Mouse (Mus musculus) hindbrain, embryonic 16.5 days (tissue): ENCODE results near the gene Ror2. TPM values are rescaled to one million over a fixed set of nuclear protein-coding genes. Genes with fewer than 3 reads are reported as not detected.

ENCODE experiments used
- ATAC-seq: fragments of 200-750 bp; cut with Nextera tagmentation; 2 replicates; pipeline ENCODE4 v1.8.0; 2017; ENCODE audit warnings: moderate TSS enrichment, moderate library complexity
- H3K27ac ChIP-seq: fragments of 300-500 bp; sonication (generic); 2 replicates; pipeline ENCODE4 v1.5.1; 2014; ENCODE audit warnings: low read depth, mild to moderate bottlenecking, control low read depth, low read length, moderate library complexity
- H3K27me3 ChIP-seq: fragments of 300-500 bp; sonication (generic); replicated peaks from 2 replicates; pipeline ENCODE4 v1.6.1; 2014; ENCODE audit warnings: low read length; ENCODE audit not compliant: control insufficient read depth, insufficient read depth
- H3K36me3 ChIP-seq: fragments of 300-500 bp; sonication (generic); 2 replicates; pipeline ENCODE4 v1.6.1; 2014; ENCODE audit warnings: mild to moderate bottlenecking, low read length, moderate library complexity, mixed read lengths; ENCODE audit not compliant: control insufficient read depth, insufficient read depth
- H3K4me1 ChIP-seq: fragments of 300-500 bp; sonication (generic); 2 replicates; pipeline ENCODE4 v1.6.1; 2014; ENCODE audit warnings: low read depth, low read length; ENCODE audit not compliant: control insufficient read depth, insufficient read depth
- H3K4me2 ChIP-seq: fragments of 300-500 bp; sonication (generic); 2 replicates; pipeline ENCODE4 v1.6.1; 2014; ENCODE audit warnings: mild to moderate bottlenecking, low read length, control low read depth, moderate library complexity
- H3K4me3 ChIP-seq: fragments of 300-500 bp; sonication (generic); 2 replicates; pipeline ENCODE4 v1.5.1; 2014; ENCODE audit warnings: mild to moderate bottlenecking, low read length, control low read depth, moderate library complexity
- H3K9ac ChIP-seq: fragments of 300-500 bp; sonication (generic); 2 replicates; pipeline ENCODE4 v1.6.1; 2014; ENCODE audit warnings: low read depth, mild to moderate bottlenecking, control low read depth, low read length, moderate library complexity
- H3K9me3 ChIP-seq: fragments of 300-500 bp; sonication (generic); 2 replicates; pipeline ENCODE4 v1.6.1; 2014; ENCODE audit warnings: mild to moderate bottlenecking, low read length, moderate library complexity; ENCODE audit not compliant: control insufficient read depth
- WGBS: fragments of 180-500 bp; shearing (Covaris S2); extraction: QIAGEN DNeasy Blood & Tissue Kit; methylation state at CpG from one replicate; pipeline ENCODE4 v1.1.7; 2014; 5-methylcytosine and 5-hydroxymethylcytosine counted together
- polyA plus RNA-seq: library from polyadenylated mRNA; unstranded; fragments of >200 nt; fragmentation: Nextera tagmentation; extraction: Ambion mirVana; gene quantifications from 2 replicates; pipeline ENCODE4 v1.2.1, GENCODE M21; 2015

Ror2 gene
- polyA plus RNA-seq, 1 experiment from 2014 or later = 2.2 TPM

DNA sequence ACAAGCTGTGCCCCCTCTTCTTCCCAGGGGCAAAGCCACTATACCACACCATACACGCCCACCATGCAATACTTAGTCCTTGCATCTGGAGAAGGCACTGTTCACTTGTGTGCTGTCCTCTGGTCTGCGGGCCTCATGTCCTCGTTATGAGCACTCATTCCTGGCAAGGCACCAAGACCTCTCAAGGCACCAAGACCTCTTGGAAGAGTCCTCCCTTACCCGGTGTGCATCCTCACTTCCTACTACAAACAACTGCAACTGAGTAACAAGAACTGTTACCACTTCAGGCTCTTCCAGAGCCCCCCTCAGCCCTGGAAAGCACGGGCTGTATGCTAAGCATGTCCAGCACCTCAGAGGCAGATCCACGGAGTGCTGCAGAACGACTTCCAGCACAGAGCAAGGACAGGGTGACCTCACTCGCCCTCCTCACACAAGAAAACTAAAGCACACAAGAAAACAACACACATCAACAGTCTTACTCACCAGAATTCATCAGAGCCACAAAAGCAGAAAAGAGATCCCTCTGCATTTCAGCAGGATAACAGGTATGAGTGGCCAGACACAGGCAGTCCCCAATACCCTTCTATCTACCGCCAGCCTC, 127.4 kb downstream of the Ror2 start:
- no peak overlapping the region for H3K27ac ChIP-seq
- H3K9me3 ChIP-seq = no peaks in the 10 kb centered on the region
- peaks cover 5% of the 10 kb centered on the region for H3K4me1 ChIP-seq
- WGBS = 80% methylated on average over 9 of the region's 9 CpGs
- no peaks in the 10 kb centered on the region for H3K36me3 ChIP-seq
- no peak overlapping the region for H3K4me2 ChIP-seq
- H3K4me3 ChIP-seq = no peak overlapping the region
- H3K9ac ChIP-seq = no peak overlapping the region
- ATAC-seq = no peak
- no peaks in the 10 kb centered on the region for H3K27me3 ChIP-seq

DNA sequence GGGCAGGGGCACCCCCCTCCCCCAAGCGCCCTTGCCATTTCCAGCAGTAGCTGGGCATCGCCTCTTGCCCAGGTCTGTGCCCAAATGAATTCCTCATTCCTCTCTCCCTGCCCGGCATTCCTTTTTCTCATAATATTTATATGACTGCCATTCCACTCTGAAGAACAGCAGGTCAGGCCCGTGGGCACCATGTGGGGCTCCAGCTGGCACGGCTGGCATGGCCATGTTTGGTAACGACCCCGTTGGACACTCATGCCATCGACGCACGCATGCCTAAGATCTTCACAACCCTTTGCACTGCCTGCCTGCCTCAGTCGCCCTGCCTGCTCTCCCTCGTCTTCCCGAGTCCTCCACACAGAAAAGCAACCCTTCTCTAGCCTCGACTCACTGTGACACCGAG, 129.0 kb downstream of the Ror2 start:
- WGBS = 82% methylated on average over 15 of the region's 15 CpGs
- peaks cover 5% of the 10 kb centered on the region; the same call in 1 of the 2 replicates for H3K4me1 ChIP-seq
- H3K9me3 ChIP-seq = no peaks in the 10 kb centered on the region
- no peak overlapping the region for H3K4me3 ChIP-seq
- no peaks in the 10 kb centered on the region for H3K36me3 ChIP-seq
- H3K27me3 ChIP-seq = no peaks in the 10 kb centered on the region
- H3K9ac ChIP-seq = no peak overlapping the region
- no peak overlapping the region for H3K4me2 ChIP-seq
- ATAC-seq = no peak
- H3K27ac ChIP-seq = no peak overlapping the region

DNA sequence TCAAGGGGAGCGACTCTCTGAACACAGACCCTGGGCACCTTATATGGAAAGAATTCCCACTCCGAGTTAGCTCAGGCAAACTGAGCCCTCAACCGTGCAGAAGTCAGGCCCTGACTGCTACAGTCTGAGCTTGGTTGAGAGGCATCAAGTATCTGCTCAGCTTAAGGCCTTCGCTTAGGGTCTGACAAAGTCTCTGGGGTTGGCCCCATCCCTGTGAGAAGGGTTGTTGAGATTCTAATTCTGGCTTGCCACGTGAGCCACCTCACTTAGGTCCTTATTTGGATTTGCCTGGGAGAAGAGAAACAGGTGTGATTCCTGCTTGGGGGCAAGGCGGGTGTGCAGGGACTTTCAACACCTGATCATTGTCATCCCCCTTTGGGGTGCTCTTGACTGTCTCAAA, 129.6 kb downstream of the Ror2 start:
- no peak for ATAC-seq
- H3K4me1 ChIP-seq = peaks cover 5% of the 10 kb centered on the region; the same call in 1 of the 2 replicates
- H3K4me2 ChIP-seq = no peak overlapping the region

DNA sequence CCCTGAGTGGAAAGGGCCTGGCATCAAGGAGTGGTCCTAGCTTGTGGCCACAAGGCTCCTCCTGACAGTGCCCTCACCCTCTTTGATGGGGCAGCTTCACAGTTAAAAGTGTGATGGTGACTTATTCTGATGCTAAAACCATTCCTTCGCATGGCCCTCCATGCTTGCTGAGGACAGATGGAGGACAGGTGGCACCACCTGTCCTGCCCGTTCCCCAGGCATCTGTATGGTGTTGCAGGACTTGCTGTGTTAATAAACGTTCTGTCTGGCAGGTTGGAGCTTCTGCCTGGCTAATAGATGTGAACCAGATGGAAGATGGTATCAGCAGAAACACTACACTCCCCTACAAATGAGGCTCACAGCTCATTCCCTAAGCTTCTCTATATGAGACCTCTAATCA, 140.4 kb downstream of the Ror2 start:
- no peak overlapping the region for H3K4me3 ChIP-seq
- H3K27ac ChIP-seq = no peak overlapping the region
- no peak overlapping the region for H3K9ac ChIP-seq
- H3K4me2 ChIP-seq = no peak overlapping the region
- 81% methylated on average over 3 of the region's 3 CpGs for WGBS
- no peaks in the 10 kb centered on the region for H3K4me1 ChIP-seq
- no peaks in the 10 kb centered on the region for H3K27me3 ChIP-seq
- no peak for ATAC-seq
- H3K9me3 ChIP-seq = no peaks in the 10 kb centered on the region
- H3K36me3 ChIP-seq = no peaks in the 10 kb centered on the region

More for the DNA sequence above, 129.6 kb downstream of the Ror2 start:
- no peaks in the 10 kb centered on the region for H3K9me3 ChIP-seq
- no peaks in the 10 kb centered on the region for H3K36me3 ChIP-seq
- no peak overlapping the region for H3K4me3 ChIP-seq
- WGBS = 82% methylated on average over 6 of the region's 6 CpGs
- no peak overlapping the region for H3K27ac ChIP-seq
- H3K27me3 ChIP-seq = no peaks in the 10 kb centered on the region
- no peak overlapping the region for H3K9ac ChIP-seq

DNA sequence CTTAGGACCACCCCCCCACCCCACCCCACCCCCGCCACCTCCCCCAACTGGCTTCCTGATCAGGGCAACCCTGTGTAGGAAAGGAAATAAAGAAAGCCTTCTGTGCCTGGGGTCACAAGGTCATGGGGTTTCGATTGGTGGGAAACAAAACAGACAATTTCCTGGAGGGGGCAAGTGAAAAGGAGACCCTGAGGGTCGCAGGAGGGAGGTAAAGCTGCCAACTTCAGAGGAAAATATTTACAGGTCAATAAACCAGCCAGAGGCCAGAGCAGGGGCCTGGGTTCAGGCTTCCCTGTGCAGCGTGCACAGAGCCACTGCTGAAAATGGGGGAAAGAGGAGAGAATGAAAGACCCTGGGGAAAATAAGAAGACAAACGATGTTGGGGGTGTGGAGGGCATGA, 142.8 kb downstream of the Ror2 start:
- H3K9ac ChIP-seq = no peak overlapping the region
- H3K4me1 ChIP-seq = no peaks in the 10 kb centered on the region
- H3K4me2 ChIP-seq = no peak overlapping the region
- no peaks in the 10 kb centered on the region for H3K9me3 ChIP-seq
- no peak overlapping the region for H3K27ac ChIP-seq
- H3K36me3 ChIP-seq = no peaks in the 10 kb centered on the region
- 14% methylated on average over 5 of the region's 5 CpGs for WGBS
- H3K4me3 ChIP-seq = no peak overlapping the region
- H3K27me3 ChIP-seq = no peaks in the 10 kb centered on the region
- ATAC-seq = no peak

DNA sequence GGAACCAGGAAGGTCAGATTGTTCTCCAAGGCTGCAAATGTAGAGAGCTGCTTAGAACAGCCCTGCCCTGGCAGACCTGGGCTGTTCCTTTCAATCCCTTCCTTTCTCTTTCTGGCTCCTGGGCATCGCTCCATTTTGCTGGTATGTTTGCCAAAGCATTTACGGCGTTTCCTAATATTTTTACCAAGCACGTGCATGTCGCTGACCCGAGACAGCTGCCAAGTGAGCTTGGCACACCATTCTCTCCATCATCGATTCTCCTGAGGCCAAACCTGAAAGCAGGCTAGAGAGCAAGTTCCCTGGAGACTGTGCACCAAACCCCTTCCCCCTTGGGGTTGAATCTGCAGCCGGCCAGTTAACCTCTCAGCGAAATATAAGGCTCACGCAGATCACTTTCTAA, 143.7 kb downstream of the Ror2 start:
- no peaks in the 10 kb centered on the region for H3K36me3 ChIP-seq
- WGBS = 75% methylated on average over 10 of the region's 10 CpGs
- no peak overlapping the region for H3K9ac ChIP-seq
- H3K9me3 ChIP-seq = no peaks in the 10 kb centered on the region
- H3K4me3 ChIP-seq = no peak overlapping the region
- H3K27me3 ChIP-seq = no peaks in the 10 kb centered on the region
- no peaks in the 10 kb centered on the region for H3K4me1 ChIP-seq
- H3K27ac ChIP-seq = no peak overlapping the region
- peak; percentile 52; the same call in 1 of the 2 replicates for ATAC-seq
- H3K4me2 ChIP-seq = no peak overlapping the region

DNA sequence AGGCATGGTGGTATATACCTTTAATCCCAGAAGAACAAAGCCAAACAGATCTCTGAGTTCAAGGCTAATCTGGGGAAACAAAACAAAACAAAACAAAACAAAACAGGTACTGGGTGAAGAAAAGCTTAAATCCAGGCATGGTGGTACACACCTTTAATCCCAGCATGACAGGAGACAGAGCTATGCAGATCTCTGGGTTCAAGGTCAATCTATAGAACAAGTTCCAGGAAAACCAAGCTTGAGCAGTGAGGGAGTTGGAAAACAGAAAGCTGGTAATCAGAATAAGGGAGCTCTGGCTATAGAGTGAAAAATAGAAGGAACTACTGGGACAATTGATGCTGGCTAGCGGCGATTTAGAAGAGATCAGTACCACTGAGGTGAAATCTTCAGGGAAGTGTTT, 145.6 kb downstream of the Ror2 start:
- Histone ChIP-seq H3K9me3 (no peaks in the 10 kb centered on the region), H3K4me1 (no peaks in the 10 kb centered on the region), H3K4me3 (no peak overlapping the region), H3K27ac (no peak overlapping the region), H3K36me3 (no peaks in the 10 kb centered on the region), H3K27me3 (no peaks in the 10 kb centered on the region), H3K9ac (no peak overlapping the region), H3K4me2 (no peak overlapping the region)
- WGBS = 82% methylated on average over 2 of the region's 2 CpGs
- ATAC-seq = no peak

DNA sequence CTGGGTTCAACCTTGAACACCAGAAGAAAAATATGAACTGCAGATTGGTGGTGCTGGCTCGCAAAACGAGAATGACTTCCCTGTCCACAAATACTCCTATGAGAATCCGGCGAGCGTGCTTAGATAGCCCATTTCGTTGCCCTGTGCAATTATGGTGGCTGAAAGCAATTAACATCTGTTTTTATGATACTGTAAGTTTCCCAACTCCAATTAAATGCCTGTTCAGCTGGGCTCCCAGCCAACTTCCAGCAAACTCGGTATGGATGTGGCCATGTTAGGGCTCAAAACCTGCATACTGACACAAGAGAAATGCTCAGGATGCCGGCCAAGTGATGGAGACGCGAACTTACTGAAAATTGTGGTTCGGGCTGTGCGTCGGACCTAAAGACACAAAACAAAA, 155.4 kb downstream of the Ror2 start:
- Histone ChIP-seq H3K36me3 (no peaks in the 10 kb centered on the region), H3K27ac (no peak overlapping the region), H3K9ac (no peak overlapping the region), H3K9me3 (no peaks in the 10 kb centered on the region), H3K4me2 (no peak overlapping the region), H3K27me3 (no peaks in the 10 kb centered on the region), H3K4me3 (no peak overlapping the region), H3K4me1 (no peaks in the 10 kb centered on the region)
- no peak for ATAC-seq
- 72% methylated on average over 13 of the region's 13 CpGs for WGBS

DNA sequence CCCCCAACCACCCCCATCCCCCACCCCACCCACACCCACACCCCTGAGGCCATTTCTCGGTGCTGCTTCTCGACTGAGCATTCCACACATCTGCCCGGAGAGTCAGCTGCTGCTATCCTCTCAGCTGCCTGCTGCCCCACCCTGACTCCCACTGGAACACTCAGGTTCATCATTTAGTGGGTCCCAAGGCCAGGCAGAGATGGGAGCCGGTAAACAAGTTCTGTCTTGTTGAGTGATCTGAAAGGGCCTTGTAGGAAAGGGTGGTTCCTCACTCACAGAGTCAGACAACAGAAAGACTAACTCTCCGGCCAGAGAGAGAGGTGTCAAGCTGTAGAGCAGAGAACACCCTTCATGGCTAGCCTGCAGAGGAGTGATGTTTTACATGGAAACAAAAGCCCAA, 155.9 kb downstream of the Ror2 start:
- Histone ChIP-seq H3K9me3 (no peaks in the 10 kb centered on the region), H3K27ac (no peak overlapping the region), H3K36me3 (no peaks in the 10 kb centered on the region), H3K4me1 (no peaks in the 10 kb centered on the region), H3K9ac (no peak overlapping the region), H3K27me3 (no peaks in the 10 kb centered on the region), H3K4me2 (no peak overlapping the region), H3K4me3 (no peak overlapping the region)
- no peak for ATAC-seq
- 86% methylated on average over 5 of the region's 5 CpGs for WGBS

DNA sequence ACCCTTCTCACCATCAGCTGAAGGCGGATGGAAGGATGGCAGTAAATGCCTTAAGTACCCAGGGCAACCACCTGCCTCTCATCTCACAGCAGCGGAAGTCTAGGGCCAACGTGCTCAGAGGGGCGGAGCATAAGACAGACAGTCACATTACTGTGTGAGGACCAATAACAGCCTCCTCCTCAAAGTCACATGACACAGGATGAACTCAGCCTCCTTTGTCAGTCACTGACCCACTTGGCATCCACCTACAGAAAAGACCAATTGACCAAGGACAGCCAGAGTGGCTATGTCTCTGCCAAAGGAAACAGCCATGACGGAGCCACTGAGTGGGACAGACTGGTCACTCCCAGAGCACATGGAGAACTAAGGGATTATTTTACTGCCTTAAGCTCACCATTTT, 160.3 kb downstream of the Ror2 start:
- Histone ChIP-seq H3K4me2 (no peak overlapping the region), H3K9me3 (no peaks in the 10 kb centered on the region), H3K9ac (no peak overlapping the region), H3K4me3 (no peak overlapping the region), H3K27me3 (no peaks in the 10 kb centered on the region), H3K27ac (no peak overlapping the region), H3K4me1 (peaks cover 9% of the 10 kb centered on the region), H3K36me3 (no peaks in the 10 kb centered on the region)
- no peak for ATAC-seq
- WGBS = 78% methylated on average over 5 of the region's 5 CpGs
